Mouse (Mus musculus): Measurements from ENCODE around the gene Ube2n. TPM values are rescaled to one million over a fixed set of nuclear protein-coding genes. Genes with fewer than 3 reads are reported as not detected.
"Not testable (repeated sequence)": the region's sequence is repeated elsewhere in the genome, so short reads cannot be mapped to it uniquely, and the experiment has no call there.

Ube2n gene
- polyA plus RNA-seq, 1 experiment from 2014 or later: 395 TPM

- Histone ChIP-seq H3K27ac (ENCODE audit: low read depth, low read length) (no peak overlapping the region), H3K4me2 (ENCODE audit: low read length) (no peak overlapping the region), H3K9ac (ENCODE audit: low read depth, low read length) (no peak overlapping the region), H3K4me1 (ENCODE audit: control insufficient read depth, insufficient read depth, low read depth, low read length) (no peaks in the 10 kb centered on the region), H3K36me3 (ENCODE audit: control insufficient read depth, insufficient read depth, low read length) (peaks cover 5% of the 10 kb centered on the region; the same call in 1 of the 2 replicates), H3K27me3 (replicated peaks; ENCODE audit: control insufficient read depth, insufficient read depth, low read length) (no peaks in the 10 kb centered on the region), H3K9me3 (ENCODE audit: control insufficient read depth, low read length) (no peaks in the 10 kb centered on the region), H3K4me3 (ENCODE audit: low read length) (no peak overlapping the region)
- no peak for ATAC-seq
- WGBS: 91% methylated on average over 2 of the region's 2 CpGs
Observed at GRCm38 (mm10) chr10:95546178-95546577, 31.2 kb downstream of the Ube2n start.

- Histone ChIP-seq H3K9ac (ENCODE audit: low read depth, low read length) (no peak overlapping the region), H3K4me1 (ENCODE audit: control insufficient read depth, insufficient read depth, low read depth, low read length) (peaks cover 5% of the 10 kb centered on the region), H3K27ac (ENCODE audit: low read depth, low read length) (no peak overlapping the region), H3K4me3 (ENCODE audit: low read length) (no peak overlapping the region), H3K9me3 (ENCODE audit: control insufficient read depth, low read length) (no peaks in the 10 kb centered on the region), H3K27me3 (replicated peaks; ENCODE audit: control insufficient read depth, insufficient read depth, low read length) (no peaks in the 10 kb centered on the region), H3K4me2 (ENCODE audit: low read length) (no peak overlapping the region), H3K36me3 (ENCODE audit: control insufficient read depth, insufficient read depth, low read length) (peaks cover 5% of the 10 kb centered on the region; the same call in 1 of the 2 replicates)
- 81% methylated on average over 11 of the region's 11 CpGs for WGBS
- ATAC-seq: no peak
Observed at GRCm38 (mm10) chr10:95548154-95548826, 33.3 kb downstream of the Ube2n start.

- ATAC-seq; H3K9me3 ChIP-seq (ENCODE audit: control insufficient read depth, low read length); H3K4me2 ChIP-seq (ENCODE audit: low read length); H3K36me3 ChIP-seq (ENCODE audit: control insufficient read depth, insufficient read depth, low read length); H3K27me3 ChIP-seq (replicated peaks; ENCODE audit: control insufficient read depth, insufficient read depth, low read length); H3K27ac ChIP-seq (ENCODE audit: low read depth, low read length); H3K4me3 ChIP-seq (ENCODE audit: low read length); H3K4me1 ChIP-seq (ENCODE audit: control insufficient read depth, insufficient read depth, low read depth, low read length); H3K9ac ChIP-seq (ENCODE audit: low read depth, low read length): not testable (repeated sequence)
- 64% methylated on average over 5 of the region's 5 CpGs for WGBS
Observed at GRCm38 (mm10) chr10:95549080-95549479, 34.1 kb downstream of the Ube2n start.

- ATAC-seq: no peak
- no peaks in the 10 kb centered on the region for H3K9me3 ChIP-seq (ENCODE audit: control insufficient read depth, low read length)
- 67% methylated on average over 1 of the region's 1 CpGs for WGBS
- H3K36me3 ChIP-seq (ENCODE audit: control insufficient read depth, insufficient read depth, low read length): peaks cover 5% of the 10 kb centered on the region; the same call in 1 of the 2 replicates
- H3K27ac ChIP-seq (ENCODE audit: low read depth, low read length): no peak overlapping the region
- no peak overlapping the region for H3K4me3 ChIP-seq (ENCODE audit: low read length)
- H3K4me1 ChIP-seq (ENCODE audit: control insufficient read depth, insufficient read depth, low read depth, low read length): peaks cover 5% of the 10 kb centered on the region
- no peaks in the 10 kb centered on the region for H3K27me3 ChIP-seq (replicated peaks; ENCODE audit: control insufficient read depth, insufficient read depth, low read length)
- H3K9ac ChIP-seq (ENCODE audit: low read depth, low read length): no peak overlapping the region
- no peak overlapping the region for H3K4me2 ChIP-seq (ENCODE audit: low read length)
Observed at GRCm38 (mm10) chr10:95550506-95550905, 35.6 kb downstream of the Ube2n start.

- no peak overlapping the region for H3K4me3 ChIP-seq (ENCODE audit: low read length)
- H3K27me3 ChIP-seq (replicated peaks; ENCODE audit: control insufficient read depth, insufficient read depth, low read length): no peaks in the 10 kb centered on the region
- H3K4me1 ChIP-seq (ENCODE audit: control insufficient read depth, insufficient read depth, low read depth, low read length): peaks cover 5% of the 10 kb centered on the region
- H3K4me2 ChIP-seq (ENCODE audit: low read length): no peak overlapping the region
- no peak overlapping the region for H3K27ac ChIP-seq (ENCODE audit: low read depth, low read length)
- H3K36me3 ChIP-seq (ENCODE audit: control insufficient read depth, insufficient read depth, low read length): peaks cover 5% of the 10 kb centered on the region; the same call in 1 of the 2 replicates
- H3K9ac ChIP-seq (ENCODE audit: low read depth, low read length): no peak overlapping the region
- ATAC-seq: no peak
- no peaks in the 10 kb centered on the region for H3K9me3 ChIP-seq (ENCODE audit: control insufficient read depth, low read length)
Observed at GRCm38 (mm10) chr10:95551752-95552151, 36.8 kb downstream of the Ube2n start.

- 53% methylated on average over 3 of the region's 3 CpGs for WGBS
- no peak overlapping the region for H3K4me3 ChIP-seq (ENCODE audit: low read length)
- no peak; the same call in 1 of the 2 replicates for ATAC-seq
- H3K4me2 ChIP-seq (ENCODE audit: low read length): no peak overlapping the region
- H3K9ac ChIP-seq (ENCODE audit: low read depth, low read length): no peak overlapping the region
- no peaks in the 10 kb centered on the region for H3K9me3 ChIP-seq (ENCODE audit: control insufficient read depth, low read length)
- H3K27ac ChIP-seq (ENCODE audit: low read depth, low read length): no peak overlapping the region
- peaks cover 5% of the 10 kb centered on the region for H3K4me1 ChIP-seq (ENCODE audit: control insufficient read depth, insufficient read depth, low read depth, low read length)
- H3K27me3 ChIP-seq (replicated peaks; ENCODE audit: control insufficient read depth, insufficient read depth, low read length): no peaks in the 10 kb centered on the region
- peaks cover 5% of the 10 kb centered on the region; the same call in 1 of the 2 replicates for H3K36me3 ChIP-seq (ENCODE audit: control insufficient read depth, insufficient read depth, low read length)
Observed at GRCm38 (mm10) chr10:95552326-95552725, 37.4 kb downstream of the Ube2n start.

GRCm38 (mm10) chr10:95555866-95556265, 40.9 kb downstream of the Ube2n start:
- Histone ChIP-seq H3K4me1 (ENCODE audit: control insufficient read depth, insufficient read depth, low read depth, low read length) (peaks cover 9% of the 10 kb centered on the region), H3K4me3 (ENCODE audit: low read length) (no peak overlapping the region), H3K27ac (ENCODE audit: low read depth, low read length) (no peak overlapping the region), H3K9ac (ENCODE audit: low read depth, low read length) (no peak overlapping the region), H3K27me3 (replicated peaks; ENCODE audit: control insufficient read depth, insufficient read depth, low read length) (no peaks in the 10 kb centered on the region), H3K36me3 (ENCODE audit: control insufficient read depth, insufficient read depth, low read length) (no peaks in the 10 kb centered on the region), H3K4me2 (ENCODE audit: low read length) (no peak overlapping the region), H3K9me3 (ENCODE audit: control insufficient read depth, low read length) (no peaks in the 10 kb centered on the region)
- 88% methylated on average over 11 of the region's 11 CpGs for WGBS
- no peak for ATAC-seq

GRCm38 (mm10) chr10:95557337-95557828, 42.4 kb downstream of the Ube2n start:
- no peaks in the 10 kb centered on the region for H3K27me3 ChIP-seq (replicated peaks; ENCODE audit: control insufficient read depth, insufficient read depth, low read length)
- H3K4me3 ChIP-seq (ENCODE audit: low read length): no peak overlapping the region
- WGBS: 88% methylated on average over 5 of the region's 5 CpGs
- no peak overlapping the region for H3K4me2 ChIP-seq (ENCODE audit: low read length)
- peaks cover 14% of the 10 kb centered on the region for H3K4me1 ChIP-seq (ENCODE audit: control insufficient read depth, insufficient read depth, low read depth, low read length)
- no peaks in the 10 kb centered on the region for H3K9me3 ChIP-seq (ENCODE audit: control insufficient read depth, low read length)
- H3K27ac ChIP-seq (ENCODE audit: low read depth, low read length): no peak overlapping the region
- no peak for ATAC-seq
- H3K36me3 ChIP-seq (ENCODE audit: control insufficient read depth, insufficient read depth, low read length): no peaks in the 10 kb centered on the region
- no peak overlapping the region for H3K9ac ChIP-seq (ENCODE audit: low read depth, low read length)

GRCm38 (mm10) chr10:95559426-95559825, 44.5 kb downstream of the Ube2n start:
- Histone ChIP-seq H3K9ac (ENCODE audit: low read depth, low read length) (no peak overlapping the region), H3K27me3 (replicated peaks; ENCODE audit: control insufficient read depth, insufficient read depth, low read length) (no peaks in the 10 kb centered on the region), H3K9me3 (ENCODE audit: control insufficient read depth, low read length) (no peaks in the 10 kb centered on the region), H3K4me3 (ENCODE audit: low read length) (no peak overlapping the region), H3K4me2 (ENCODE audit: low read length) (no peak overlapping the region), H3K4me1 (ENCODE audit: control insufficient read depth, insufficient read depth, low read depth, low read length) (peaks cover 17% of the 10 kb centered on the region), H3K27ac (ENCODE audit: low read depth, low read length) (no peak overlapping the region), H3K36me3 (ENCODE audit: control insufficient read depth, insufficient read depth, low read length) (no peaks in the 10 kb centered on the region)
- no peak for ATAC-seq
- WGBS: 86% methylated on average over 7 of the region's 7 CpGs

All from hindbrain, embryonic 16.5 days (tissue).